Mouse (Mus musculus) cerebellum, adult 2 months (tissue): ENCODE results near the gene Eme1.

Experiments used
- CTCF ChIP-seq: fragments of 200-500 bp; IDR thresholded peaks from 2 replicates; pipeline ENCODE4 v1.5.1; 2011; ENCODE audit warnings: low read depth, mild to moderate bottlenecking, control low read depth, low read length, moderate library complexity, borderline replicate concordance; ENCODE audit not compliant: insufficient read depth
- POLR2A ChIP-seq: fragments of 200-500 bp; IDR thresholded peaks from 2 replicates; pipeline ENCODE4 v1.6.1; 2011; ENCODE audit warnings: low read length, control low read depth, borderline replicate concordance; ENCODE audit not compliant: insufficient read depth

- TF ChIP-seq CTCF (no peak), POLR2A (no peak)
Measured at GRCm38 (mm10) chr11:94674984-94675383, 21.2 kb upstream of the Eme1 start.
